Mouse (Mus musculus) megakaryocyte, embryonic 14.5 days (primary cell): Measurements from ENCODE around the gene Calcoco1. TPM values are rescaled to one million over a fixed set of nuclear protein-coding genes. Genes with fewer than 3 reads are reported as not detected.

ENCODE experiments used
- H3K27me3 ChIP-seq: replicated peaks from 2 replicates; pipeline ENCODE3; 2012; ENCODE audit warnings: inconsistent platforms
- H3K36me3 ChIP-seq: replicated peaks from 2 replicates; pipeline ENCODE3; 2012; ENCODE audit warnings: low read length, inconsistent platforms, mixed read lengths
- H3K4me1 ChIP-seq: 2 replicates; pipeline ENCODE4 v1.6.1; 2012; ENCODE audit warnings: inconsistent platforms
- H3K4me3 ChIP-seq: replicated peaks from 2 replicates; pipeline ENCODE3; 2012; ENCODE audit warnings: moderate library complexity, mild to moderate bottlenecking, inconsistent platforms
- H3K9me3 ChIP-seq: 2 replicates; pipeline ENCODE4 v1.6.1; 2012; ENCODE audit warnings: inconsistent platforms
- FLI1 ChIP-seq: IDR thresholded peaks from 2 replicates; pipeline ENCODE4 v1.6.1; 2012; ENCODE audit warnings: low read length, inconsistent platforms, mixed read lengths
- GATA1 ChIP-seq: IDR thresholded peaks from 3 replicates; pipeline ENCODE4 v1.6.1; 2012; ENCODE audit warnings: mixed read lengths, low read length, inconsistent platforms, borderline replicate concordance
- polyA plus RNA-seq: library from polyadenylated mRNA; stranded (reverse); fragments of >175 nt; gene quantifications from 2 replicates; pipeline ENCODE4 v1.2.3, GENCODE M21; 2012; ENCODE audit warnings: low replicate concordance; ENCODE audit not compliant: insufficient read depth

Gene Calcoco1
- polyA plus RNA-seq, 1 experiment = 23.2 TPM

DNA sequence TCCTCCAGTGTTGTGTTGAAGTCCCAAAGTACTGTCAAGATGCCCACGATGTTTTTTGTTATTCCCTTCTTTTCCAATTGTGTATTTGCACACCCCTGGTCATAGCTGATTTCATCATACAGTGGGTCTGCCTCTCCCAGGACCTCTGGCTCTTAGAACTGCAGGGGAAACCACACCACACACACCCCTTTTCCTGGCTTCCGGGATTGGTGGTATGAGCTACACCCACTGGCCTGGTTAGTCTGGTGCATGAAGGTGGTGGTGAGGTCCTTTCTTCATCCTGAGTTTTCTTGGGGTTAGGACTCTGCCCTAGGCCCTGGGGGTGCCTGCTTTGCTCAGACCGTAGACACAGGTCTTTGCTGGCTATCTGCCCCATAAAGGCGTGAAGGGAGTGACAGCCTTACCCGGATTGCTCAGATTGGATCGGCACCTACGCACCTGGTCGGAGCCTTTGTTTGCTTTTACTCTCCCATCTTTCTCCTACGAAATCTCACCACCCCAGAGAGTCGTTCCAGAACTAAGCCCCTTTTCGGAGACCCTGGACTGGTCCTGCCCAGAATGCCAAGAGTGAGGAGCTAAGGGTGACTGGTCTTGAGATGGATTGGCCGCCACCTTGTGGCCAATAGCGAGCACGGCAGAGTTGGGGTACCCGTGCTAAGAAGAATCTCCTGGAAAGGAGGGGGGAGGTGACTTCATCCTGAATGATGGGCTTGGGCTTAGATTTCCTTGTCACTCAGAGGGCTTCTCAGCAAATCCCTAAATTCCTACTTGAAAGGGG lies 17.7 kb upstream of the Calcoco1 start:
- no peaks in the 10 kb centered on the region for H3K36me3 ChIP-seq

GRCm38 (mm10) chr15:102738434-102738833 lies 16.5 kb upstream of the Calcoco1 start:
- peaks cover 47% of the 10 kb centered on the region for H3K4me1 ChIP-seq
- no peaks in the 10 kb centered on the region for H3K9me3 ChIP-seq
- peaks cover 58% of the 10 kb centered on the region for H3K27me3 ChIP-seq
- no peak overlapping the region for H3K4me3 ChIP-seq
- no peaks in the 10 kb centered on the region for H3K36me3 ChIP-seq
- TF ChIP-seq FLI1 = no peak
- no peak for TF ChIP-seq GATA1

More for the DNA sequence above, 17.7 kb upstream of the Calcoco1 start:
- H3K4me3 ChIP-seq = peak overlapping the region; percentile 76
- H3K4me1 ChIP-seq = peaks cover 51% of the 10 kb centered on the region
- no peak for TF ChIP-seq GATA1
- no peak for TF ChIP-seq FLI1
- no peaks in the 10 kb centered on the region for H3K9me3 ChIP-seq
- peaks cover 63% of the 10 kb centered on the region for H3K27me3 ChIP-seq

GRCm38 (mm10) chr15:102737092-102737491 lies 15.1 kb upstream of the Calcoco1 start:
- Histone ChIP-seq H3K4me1 (peaks cover 41% of the 10 kb centered on the region), H3K27me3 (peaks cover 64% of the 10 kb centered on the region), H3K9me3 (no peaks in the 10 kb centered on the region), H3K36me3 (no peaks in the 10 kb centered on the region), H3K4me3 (no peak overlapping the region)
- no peak for TF ChIP-seq GATA1
- TF ChIP-seq FLI1 = no peak

GRCm38 (mm10) chr15:102736127-102736944 lies 14.4 kb upstream of the Calcoco1 start:
- H3K4me3 ChIP-seq = peak overlapping the region; percentile 80
- H3K27me3 ChIP-seq = peaks cover 57% of the 10 kb centered on the region
- no peaks in the 10 kb centered on the region for H3K36me3 ChIP-seq
- H3K9me3 ChIP-seq = no peaks in the 10 kb centered on the region
- H3K4me1 ChIP-seq = peaks cover 33% of the 10 kb centered on the region
- TF ChIP-seq GATA1 (no peak), FLI1 (no peak)

GRCm38 (mm10) chr15:102735031-102735430 lies 13.1 kb upstream of the Calcoco1 start:
- H3K4me1 ChIP-seq = peaks cover 29% of the 10 kb centered on the region
- peaks cover 56% of the 10 kb centered on the region for H3K27me3 ChIP-seq
- H3K4me3 ChIP-seq = no peak overlapping the region
- TF ChIP-seq FLI1 (no peak), GATA1 (no peak)
- H3K9me3 ChIP-seq = no peaks in the 10 kb centered on the region
- no peaks in the 10 kb centered on the region for H3K36me3 ChIP-seq

DNA sequence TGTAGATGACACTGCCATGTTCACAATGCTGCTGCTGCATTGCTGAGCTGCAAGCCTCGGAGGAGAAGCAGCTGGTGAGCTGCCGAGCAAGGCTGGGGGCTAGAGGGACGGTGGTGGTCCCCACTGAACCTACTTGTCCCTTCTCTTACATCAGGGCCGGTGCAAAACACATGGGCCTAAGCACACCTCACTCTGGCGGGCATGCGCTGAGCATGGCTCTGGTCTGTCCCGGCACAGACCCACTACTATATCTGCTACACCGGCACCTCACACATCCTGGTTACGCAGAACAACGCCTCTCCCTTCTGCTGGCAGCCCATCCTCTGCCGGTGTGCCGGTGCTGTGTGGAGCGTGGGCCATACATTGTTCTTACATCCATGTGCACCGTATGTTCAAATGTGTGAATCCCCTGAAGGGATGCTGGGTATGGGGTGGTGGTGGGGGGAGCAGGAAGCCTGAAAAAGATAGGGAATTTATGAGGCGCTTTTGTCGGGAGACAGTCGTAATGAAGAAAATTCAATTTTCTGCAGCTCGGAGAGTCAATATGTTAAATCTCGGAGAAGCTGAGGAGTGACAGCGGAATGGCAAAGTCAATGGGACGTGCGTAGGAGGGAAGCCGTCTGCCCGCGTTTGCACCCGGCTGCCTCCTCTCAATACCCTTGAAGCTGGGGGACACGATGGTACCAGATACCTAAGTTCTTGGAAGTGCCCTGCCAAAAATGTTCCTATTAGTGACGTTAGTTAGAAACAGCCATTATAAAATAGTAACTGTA lies 12.0 kb upstream of the Calcoco1 start:
- peaks cover 60% of the 10 kb centered on the region for H3K27me3 ChIP-seq
- H3K9me3 ChIP-seq = no peaks in the 10 kb centered on the region
- TF ChIP-seq FLI1 = no peak
- TF ChIP-seq GATA1 = no peak
- peaks cover 18% of the 10 kb centered on the region for H3K4me1 ChIP-seq
- H3K4me3 ChIP-seq = no peak overlapping the region
- H3K36me3 ChIP-seq = no peaks in the 10 kb centered on the region

DNA sequence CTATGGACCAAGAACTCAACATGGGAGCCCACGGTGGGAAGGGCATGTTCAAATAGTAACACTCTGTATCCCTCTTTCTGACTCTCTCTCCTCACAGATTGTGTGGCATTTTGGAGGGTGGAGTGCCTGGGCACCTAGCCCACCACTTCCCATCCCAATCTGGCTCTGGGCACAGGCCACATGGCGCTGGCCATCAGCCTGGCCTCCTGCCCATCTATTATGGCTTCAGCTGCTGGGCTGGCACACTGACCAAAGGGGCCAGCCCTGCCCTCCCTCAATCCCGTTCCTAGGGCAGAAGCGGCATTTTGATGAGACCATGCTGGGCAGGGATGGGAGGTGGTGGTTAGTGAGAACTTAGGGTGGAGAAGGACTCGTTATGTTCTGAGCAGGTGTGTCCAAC lies 11.3 kb upstream of the Calcoco1 start:
- TF ChIP-seq GATA1 (no peak), FLI1 (no peak)
- peaks cover 62% of the 10 kb centered on the region for H3K27me3 ChIP-seq
- H3K4me1 ChIP-seq = peaks cover 11% of the 10 kb centered on the region
- H3K36me3 ChIP-seq = no peaks in the 10 kb centered on the region
- H3K9me3 ChIP-seq = no peaks in the 10 kb centered on the region
- H3K4me3 ChIP-seq = no peak overlapping the region

DNA sequence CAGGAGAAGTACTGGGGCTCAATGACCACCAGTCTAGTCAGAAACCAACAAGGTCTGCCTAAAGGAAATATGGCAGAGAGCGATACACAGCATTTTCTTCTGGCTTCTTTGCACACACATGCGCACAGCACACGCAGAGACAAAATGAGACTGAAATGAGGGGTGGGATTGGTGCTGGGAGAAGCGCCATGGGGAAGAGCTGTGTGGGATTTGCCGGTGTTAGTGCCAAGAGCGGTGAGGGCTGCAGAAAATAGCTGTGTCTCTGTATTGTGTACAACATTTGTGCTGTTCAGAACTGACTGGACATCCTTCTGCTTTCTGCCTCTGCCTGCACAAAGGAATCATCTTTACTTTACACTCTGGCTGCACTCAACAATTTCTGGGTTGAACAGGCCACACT lies 10.4 kb upstream of the Calcoco1 start:
- TF ChIP-seq GATA1 (no peak), FLI1 (no peak)
- H3K36me3 ChIP-seq = no peaks in the 10 kb centered on the region
- H3K4me3 ChIP-seq = no peak overlapping the region
- no peaks in the 10 kb centered on the region for H3K9me3 ChIP-seq
- H3K27me3 ChIP-seq = peaks cover 62% of the 10 kb centered on the region
- peaks cover 8% of the 10 kb centered on the region; the same call in 1 of the 2 replicates for H3K4me1 ChIP-seq

DNA sequence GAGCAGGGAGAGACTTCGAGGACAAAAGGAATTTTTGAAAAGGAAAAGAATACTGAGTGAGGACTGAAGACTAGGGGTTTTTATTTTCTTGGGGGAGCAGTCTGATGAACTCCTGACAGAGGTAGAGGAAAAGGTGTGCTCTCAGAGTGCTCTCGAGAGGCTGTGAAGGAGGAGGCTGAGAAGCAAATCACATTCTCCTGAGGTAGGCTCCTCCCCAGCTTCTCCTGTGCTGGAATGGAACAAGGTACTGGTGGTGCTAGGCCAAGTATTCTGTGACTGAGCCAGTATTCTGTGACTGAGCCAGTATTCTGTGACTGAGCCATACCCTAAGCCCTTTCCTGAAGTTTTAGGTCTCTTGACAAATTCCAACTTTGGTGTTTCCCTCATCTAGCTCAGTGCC lies 6.0 kb upstream of the Calcoco1 start:
- H3K4me1 ChIP-seq = no peaks in the 10 kb centered on the region
- no peaks in the 10 kb centered on the region for H3K36me3 ChIP-seq
- 0 out of 2 replicates have a peak, but pooled peaks cover 3% of the 10 kb centered on the region for H3K9me3 ChIP-seq
- peaks cover 29% of the 10 kb centered on the region for H3K27me3 ChIP-seq
- no peak overlapping the region for H3K4me3 ChIP-seq
- no peak for TF ChIP-seq FLI1
